Mouse (Mus musculus) intestine, embryonic 14.5 days (tissue): ENCODE data around the gene Sirt1. TPM values are rescaled to one million over a fixed set of nuclear protein-coding genes. Genes with fewer than 3 reads are reported as not detected.
A peak's percentile ranks its signal among the peaks of the same experiment; 100 is the strongest.

Experiments
- ATAC-seq: fragments of 200-750 bp; cut with Nextera tagmentation; replicated peaks from 2 replicates; pipeline ENCODE4 v1.8.0; 2017; ENCODE audit warnings: low read depth, moderate number of reproducible peaks, moderate TSS enrichment, moderate library complexity; ENCODE audit not compliant: low FRiP score, low TSS enrichment
- DNase-seq: peaks from one replicate; pipeline ENCODE4 v3.0.0-alpha.2; 2018; ENCODE audit warnings: low spot score
- H3K27ac ChIP-seq: fragments of 300-500 bp; sonication (generic); 2 replicates; pipeline ENCODE4 v1.5.1; 2014; ENCODE audit warnings: low read depth, mild to moderate bottlenecking, control low read depth
- H3K27me3 ChIP-seq: fragments of 300-500 bp; sonication (generic); replicated peaks from 2 replicates; pipeline ENCODE4 v1.6.1; 2014; ENCODE audit warnings: low read length, control low read depth; ENCODE audit not compliant: control insufficient read depth, insufficient read depth
- H3K36me3 ChIP-seq: fragments of 300-500 bp; sonication (generic); 2 replicates; pipeline ENCODE4 v1.6.1; 2014; ENCODE audit warnings: low read length, control low read depth; ENCODE audit not compliant: control insufficient read depth, insufficient read depth
- H3K4me1 ChIP-seq: fragments of 300-500 bp; sonication (generic); replicated peaks from 2 replicates; pipeline ENCODE4 v1.6.1; 2014; ENCODE audit warnings: low read length, control low read depth, mixed read lengths; ENCODE audit not compliant: control insufficient read depth, insufficient read depth
- H3K4me2 ChIP-seq: fragments of 300-500 bp; sonication (generic); 2 replicates; pipeline ENCODE4 v1.6.1; 2014; ENCODE audit warnings: low read length
- H3K4me3 ChIP-seq: fragments of 300-500 bp; sonication (generic); 2 replicates; pipeline ENCODE4 v1.5.1; 2014; ENCODE audit warnings: low read depth, low read length, control low read depth, mixed read lengths
- H3K9ac ChIP-seq: fragments of 300-500 bp; sonication (generic); 2 replicates; pipeline ENCODE4 v1.6.1; 2014; ENCODE audit warnings: mild to moderate bottlenecking, low read length
- H3K9me3 ChIP-seq: fragments of 300-500 bp; sonication (generic); 2 replicates; pipeline ENCODE4 v1.6.1; 2016; ENCODE audit warnings: low read length, control low read depth; ENCODE audit not compliant: control insufficient read depth
- WGBS: fragments of 180-500 bp; shearing (Covaris S2); extraction: QIAGEN DNeasy Blood & Tissue Kit; methylation state at CpG from one replicate; pipeline ENCODE4 v1.1.7; 2014; 5-methylcytosine and 5-hydroxymethylcytosine counted together
- polyA plus RNA-seq: library from polyadenylated mRNA; unstranded; fragments of >200 nt; fragmentation: Nextera tagmentation; extraction: Ambion mirVana; gene quantifications from 2 replicates; pipeline ENCODE4 v1.2.1, GENCODE M21; 2014

The Sirt1 gene
- polyA plus RNA-seq, 1 experiment from 2014 or later, result 6.8 TPM

DNA sequence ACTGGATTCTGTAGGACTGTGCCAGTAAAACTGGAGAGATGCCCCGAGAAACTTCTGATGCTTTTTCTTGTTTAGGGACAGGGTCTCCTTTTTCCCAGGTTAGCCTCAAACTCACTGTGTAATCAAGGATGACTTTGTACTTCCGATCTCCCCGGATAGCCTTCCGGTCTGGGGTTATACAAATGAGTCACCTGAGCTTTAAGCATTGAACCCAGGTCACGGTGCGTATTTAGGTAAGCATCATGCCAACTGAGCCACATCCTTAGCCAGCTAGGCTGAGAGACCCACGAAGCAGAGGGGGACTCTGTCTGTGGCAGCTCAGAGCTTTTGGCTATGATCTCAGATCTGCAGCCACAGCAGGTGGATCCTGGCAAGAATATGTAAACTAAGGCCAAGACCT is 30.8 kb downstream of the Sirt1 start:
- Histone ChIP-seq H3K36me3 (no peaks in the 10 kb centered on the region), H3K27ac (no peak overlapping the region), H3K4me3 (no peak overlapping the region), H3K9ac (no peak overlapping the region), H3K4me2 (no peak overlapping the region), H3K9me3 (0 out of 2 replicates have a peak, but pooled peaks cover 5% of the 10 kb centered on the region), H3K4me1 (no peaks in the 10 kb centered on the region), H3K27me3 (no peaks in the 10 kb centered on the region)
- WGBS, result 89% methylated on average over 7 of the region's 7 CpGs
- DNase-seq (no peak), ATAC-seq (no peak)

DNA sequence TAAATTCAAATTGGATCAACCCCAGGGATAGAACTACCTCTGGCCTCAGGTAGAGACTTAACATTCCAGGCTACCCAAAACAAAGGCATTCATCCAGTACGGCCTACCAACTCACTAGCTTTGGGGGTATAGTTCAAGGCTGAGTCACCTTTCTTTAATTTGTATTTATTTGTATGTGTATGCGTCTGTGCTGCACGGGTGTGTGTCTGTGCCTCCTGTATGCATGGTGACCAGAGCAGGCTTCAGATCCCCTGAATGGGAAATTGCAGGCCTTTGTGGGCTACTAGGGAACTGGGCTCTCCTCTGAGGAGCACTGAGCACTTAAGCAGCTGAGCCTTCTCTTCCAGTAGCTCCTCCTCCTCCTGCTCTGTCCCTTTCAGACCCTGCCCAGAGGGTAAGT is 33.2 kb downstream of the Sirt1 start:
- H3K4me2 ChIP-seq, result no peak overlapping the region
- no peak for ATAC-seq
- WGBS, result 64% methylated on average over 3 of the region's 3 CpGs
- no peaks in the 10 kb centered on the region for H3K4me1 ChIP-seq
- no peak overlapping the region for H3K9ac ChIP-seq
- no peak overlapping the region for H3K4me3 ChIP-seq
- H3K9me3 ChIP-seq, result no peaks in the 10 kb centered on the region
- H3K27me3 ChIP-seq, result no peaks in the 10 kb centered on the region
- H3K36me3 ChIP-seq, result no peaks in the 10 kb centered on the region
- H3K27ac ChIP-seq, result no peak overlapping the region
- DNase-seq, result no peak

- no peaks in the 10 kb centered on the region for H3K4me1 ChIP-seq
- no peak overlapping the region for H3K27ac ChIP-seq
- ATAC-seq (no peak), DNase-seq (no peak)
- no peak overlapping the region for H3K4me2 ChIP-seq
- 84% methylated on average over 3 of the region's 3 CpGs for WGBS
- no peak overlapping the region for H3K9ac ChIP-seq
- H3K36me3 ChIP-seq, result no peaks in the 10 kb centered on the region
- no peak overlapping the region for H3K4me3 ChIP-seq
- no peaks in the 10 kb centered on the region for H3K9me3 ChIP-seq
- H3K27me3 ChIP-seq, result no peaks in the 10 kb centered on the region
Observed at GRCm38 (mm10) chr10:63344751-63345150, 36.8 kb downstream of the Sirt1 start.

- Histone ChIP-seq H3K4me1 (peaks cover 9% of the 10 kb centered on the region), H3K9ac (no peak overlapping the region), H3K4me3 (no peak overlapping the region), H3K27ac (no peak overlapping the region), H3K4me2 (no peak overlapping the region), H3K36me3 (no peaks in the 10 kb centered on the region), H3K27me3 (no peaks in the 10 kb centered on the region), H3K9me3 (no peaks in the 10 kb centered on the region)
- WGBS, result 88% methylated on average over 2 of the region's 2 CpGs
- no peak for ATAC-seq
- DNase-seq, result no peak
Observed at GRCm38 (mm10) chr10:63341351-63341750, 40.2 kb downstream of the Sirt1 start.

DNA sequence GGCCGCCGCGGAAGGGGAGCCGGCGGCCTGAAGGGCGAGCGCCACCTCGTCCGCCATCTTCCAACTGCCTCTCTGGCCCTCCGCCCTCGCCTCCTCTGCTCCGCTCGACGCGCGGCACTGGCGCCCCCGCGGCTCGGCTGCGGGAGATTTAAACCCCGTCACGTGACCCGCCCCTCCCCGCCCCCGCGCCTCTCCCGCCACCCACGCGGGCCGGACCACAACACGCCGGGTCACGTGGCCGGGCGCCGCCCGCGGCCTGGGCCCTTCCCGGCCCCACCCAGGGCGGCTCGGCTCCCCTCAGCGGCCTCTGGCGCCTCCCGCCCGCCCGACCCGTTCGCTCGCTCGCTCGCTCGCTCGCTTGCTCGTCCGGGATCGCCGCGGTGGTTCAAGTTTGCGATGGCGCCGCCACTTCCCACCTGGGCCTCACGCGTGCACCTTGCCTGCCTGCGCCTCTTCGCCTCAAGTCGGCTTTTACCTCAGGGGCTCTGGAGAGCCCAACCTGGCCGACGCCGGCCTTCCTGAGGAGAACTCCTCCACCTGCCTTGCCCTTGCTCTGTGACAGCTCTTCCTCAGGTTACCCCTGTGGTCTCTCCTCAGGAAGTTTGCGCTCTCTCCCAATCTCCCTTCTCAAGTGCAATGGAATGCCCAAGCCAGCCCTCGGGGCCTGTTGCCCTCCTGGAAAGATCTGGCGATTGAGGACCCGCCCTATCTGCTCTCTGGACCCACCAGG is 42.4 kb downstream of the Sirt1 start:
- H3K4me3 ChIP-seq, result peak overlapping the region; percentile 70
- peaks cover 9% of the 10 kb centered on the region for H3K4me1 ChIP-seq
- no peaks in the 10 kb centered on the region for H3K27me3 ChIP-seq
- no peaks in the 10 kb centered on the region for H3K9me3 ChIP-seq
- 1% methylated on average over 37 of the region's 74 CpGs for WGBS
- peak; percentile 97 for ATAC-seq
- peak overlapping the region; percentile 87 for H3K4me2 ChIP-seq
- peak overlapping the region; percentile 83 for H3K27ac ChIP-seq
- peak; percentile 92 for DNase-seq
- peak overlapping the region; percentile 93 for H3K9ac ChIP-seq
- peaks cover 15% of the 10 kb centered on the region for H3K36me3 ChIP-seq

DNA sequence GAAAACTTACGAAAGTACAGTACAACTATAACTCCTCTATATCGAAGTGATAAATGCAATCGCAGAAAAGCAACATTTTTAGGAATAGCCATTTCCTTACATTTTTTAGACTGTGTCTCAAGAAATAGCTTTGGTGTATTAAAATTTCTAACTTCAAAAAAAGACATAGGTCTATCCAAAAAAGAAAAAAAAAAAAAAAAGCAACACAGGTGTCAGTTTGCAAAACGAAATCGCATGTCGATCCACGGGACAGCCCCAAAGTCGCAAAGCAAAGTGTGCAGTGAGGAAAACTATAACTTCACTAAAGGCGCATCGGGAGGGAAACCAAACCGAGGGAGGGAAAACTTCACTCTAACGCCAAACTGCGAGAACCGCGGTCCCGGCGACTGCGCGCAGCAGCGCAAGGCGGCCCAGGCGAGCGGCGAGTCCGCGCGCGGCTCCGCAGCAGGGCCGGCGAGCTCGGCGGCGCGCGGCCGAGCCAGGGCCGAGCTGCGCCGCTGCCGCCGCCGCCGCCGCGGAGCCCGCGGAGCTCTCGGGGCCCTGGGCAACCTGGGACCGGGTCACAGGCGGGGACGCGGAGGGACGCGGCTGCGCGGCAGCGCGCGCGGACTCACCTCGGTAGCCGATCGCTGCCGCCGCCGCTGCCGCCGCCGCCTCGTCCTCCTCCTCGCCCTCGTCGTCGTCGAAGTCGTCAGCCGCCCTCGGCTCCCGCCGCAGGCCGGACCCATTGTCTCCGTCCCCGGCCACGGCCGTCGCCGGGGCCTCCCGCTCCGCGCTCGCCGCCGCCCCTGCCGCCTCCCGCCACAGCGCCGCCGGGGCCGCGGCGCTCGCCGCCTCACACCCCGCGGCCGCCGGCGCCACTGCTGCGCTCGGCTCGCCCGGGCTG is 43.3 kb downstream of the Sirt1 start:
- ATAC-seq, result peak; percentile 81

GRCm38 (mm10) chr10:63337326-63337725 is 44.2 kb downstream of the Sirt1 start:
- Histone ChIP-seq H3K27ac (no peak overlapping the region), H3K9ac (peak overlapping the region; percentile 29)

More for the DNA sequence above, 43.3 kb downstream of the Sirt1 start:
- Histone ChIP-seq H3K36me3 (peaks cover 23% of the 10 kb centered on the region), H3K4me3 (peak overlapping the region; percentile 70), H3K4me2 (peak overlapping the region; percentile 87), H3K4me1 (peaks cover 9% of the 10 kb centered on the region), H3K9ac (peak overlapping the region; percentile 93), H3K27me3 (no peaks in the 10 kb centered on the region), H3K9me3 (no peaks in the 10 kb centered on the region), H3K27ac (peak overlapping the region; percentile 83)
- 1% methylated on average over 75 of the region's 113 CpGs for WGBS
- DNase-seq, result peak; percentile 75

GRCm38 (mm10) chr10:63336901-63337300 is 44.6 kb downstream of the Sirt1 start:
- H3K9ac ChIP-seq, result peak overlapping the region; percentile 29; the same call in 1 of the 2 replicates
- 64% methylated on average over 13 of the region's 13 CpGs for WGBS

More at GRCm38 (mm10) chr10:63337326-63337725, 44.2 kb downstream of the Sirt1 start:
- WGBS, result 33% methylated on average over 5 of the region's 5 CpGs
- Histone ChIP-seq H3K9me3 (no peaks in the 10 kb centered on the region), H3K4me2 (peak overlapping the region; percentile 87), H3K27me3 (no peaks in the 10 kb centered on the region), H3K4me3 (peak overlapping the region; percentile 70), H3K4me1 (peaks cover 9% of the 10 kb centered on the region), H3K36me3 (peaks cover 31% of the 10 kb centered on the region)
- DNase-seq, result no peak
- no peak for ATAC-seq

More at GRCm38 (mm10) chr10:63336901-63337300, 44.6 kb downstream of the Sirt1 start:
- Histone ChIP-seq H3K4me3 (peak overlapping the region; percentile 70), H3K27me3 (no peaks in the 10 kb centered on the region), H3K36me3 (peaks cover 34% of the 10 kb centered on the region), H3K4me2 (peak overlapping the region; percentile 87), H3K4me1 (peaks cover 9% of the 10 kb centered on the region), H3K27ac (no peak overlapping the region), H3K9me3 (no peaks in the 10 kb centered on the region)
- ATAC-seq (no peak), DNase-seq (no peak)
